ENCODE assay signal across 23 mouse cellular contexts in the genomic region with DNA sequence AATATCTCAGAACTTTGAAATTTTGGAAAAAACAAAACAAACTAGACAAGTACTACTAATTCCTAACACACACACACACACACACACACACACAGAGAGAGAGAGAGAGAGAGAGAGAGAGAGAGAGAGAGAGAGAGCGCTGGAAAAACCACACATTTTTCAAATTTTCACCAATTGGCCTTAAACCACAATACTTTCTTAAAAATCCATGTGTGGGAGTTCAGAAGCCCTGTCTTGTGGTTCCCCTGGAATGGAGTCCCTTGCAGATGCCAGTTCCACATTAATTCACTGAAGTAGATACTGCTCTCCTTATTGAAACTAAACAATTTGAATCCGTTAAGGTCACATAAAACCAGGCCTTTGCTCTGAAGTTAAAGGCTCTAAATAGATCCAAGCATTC.
DNase-seq lines count a peak whose midpoint lies in the region; ATAC-seq lines count a peak whose summit lies in the region.
"Had no signal": no experiment of that assay in that cellular context is flagged by ENCODE, and none has a peak within 500 bp of the region (broad histone marks: within the 10 kb centered on the region; RNA-seq: fewer than 3 reads in every experiment).

No protein-coding gene starts in this region.

- H3K27me3 ChIP-seq in embryonic facial prominence, embryonic 12.5 days = no peaks in the 10 kb centered on the region
- H3K27me3 ChIP-seq in embryonic facial prominence, embryonic 10.5 days (replicated peaks; ENCODE audit: low read depth, poor library complexity, severe bottlenecking) = no peaks in the 10 kb centered on the region
- no peaks in the 10 kb centered on the region for H3K27me3 ChIP-seq in embryonic facial prominence, embryonic 14.5 days (replicated peaks; ENCODE audit: control insufficient read depth, insufficient read depth, low read length)
- H3K27me3 ChIP-seq: CH12.LX had no signal

- H3K36me3 ChIP-seq in embryonic facial prominence, embryonic 12.5 days = no peaks in the 10 kb centered on the region
- H3K36me3 ChIP-seq in embryonic facial prominence, embryonic 10.5 days (replicated peaks) = no peaks in the 10 kb centered on the region
- H3K36me3 ChIP-seq in embryonic facial prominence, embryonic 14.5 days (ENCODE audit: control insufficient read depth, insufficient read depth, low read length) = no peaks in the 10 kb centered on the region
- H3K36me3 ChIP-seq: G1E had no signal

- intact Hi-C loops in gastrocnemius, postnatal 36 days (cut with DNase I) = no loop called here

- 71% methylated on average over 2 of the region's 2 CpGs for WGBS in embryonic facial prominence, embryonic 12.5 days
- WGBS in embryonic facial prominence, embryonic 10.5 days = 90% methylated on average over 2 of the region's 2 CpGs
- 50% methylated on average over 2 of the region's 2 CpGs for WGBS in embryonic facial prominence, embryonic 14.5 days

- no peaks in the 10 kb centered on the region for H3K9me3 ChIP-seq in embryonic facial prominence, embryonic 12.5 days
- H3K9me3 ChIP-seq in embryonic facial prominence, embryonic 10.5 days = no peaks in the 10 kb centered on the region
- H3K9me3 ChIP-seq in embryonic facial prominence, embryonic 14.5 days (ENCODE audit: control insufficient read depth, low read length) = no peaks in the 10 kb centered on the region

- ATAC-seq in embryonic facial prominence, embryonic 12.5 days (ENCODE audit: insufficient number of reproducible peaks, insufficient read depth, low FRiP score, low TSS enrichment) = 0 out of 2 replicates have a peak, but pooled peaks have one; percentile 6
- ATAC-seq in embryonic facial prominence, embryonic 14.5 days (ENCODE audit: low read depth) = no peak
- no peak for ATAC-seq in erythroid progenitor cell, adult 5-6 weeks (replicated peaks; ENCODE audit: low FRiP score, poor library complexity, severe bottlenecking)
- ATAC-seq: activated CD4-positive, CD25-positive, alpha-beta regulatory T cell, adult 4 months; CD4-positive, CD25-positive, alpha-beta regulatory T cell, adult 4 months; Patski had no signal

- H3K9ac ChIP-seq in embryonic facial prominence, embryonic 12.5 days = no peak overlapping the region
- H3K9ac ChIP-seq in embryonic facial prominence, embryonic 14.5 days (ENCODE audit: low read depth, low read length) = no peak overlapping the region

- no peak overlapping the region for H3K27ac ChIP-seq in embryonic facial prominence, embryonic 12.5 days
- H3K27ac ChIP-seq in embryonic facial prominence, embryonic 10.5 days (replicated peaks) = no peak overlapping the region
- no peak overlapping the region for H3K27ac ChIP-seq in embryonic facial prominence, embryonic 14.5 days (replicated peaks; ENCODE audit: low read depth, low read length)

- no peak for DNase-seq in embryonic facial prominence, embryonic 10.5 days (ENCODE audit: low spot score)
- peak; percentile 14 for DNase-seq in heart, adult 11 months
- no peak for DNase-seq in heart, adult 18-20 months
- peak; percentile 69 for DNase-seq in Muller cell, postnatal 12 days (ENCODE audit: inconsistent ontology term)
- peak; percentile 53 for DNase-seq in embryonic facial prominence, embryonic 14.5 days (ENCODE audit: low spot score)
- DNase-seq in gastrocnemius, postnatal 36 days = no peak
- DNase-seq: adrenal gland, adult 2 months; adrenal gland, adult 8-10 months; adrenal gland, postnatal 10 days; adrenal gland, postnatal 14 days; adrenal gland, postnatal 25 days; adrenal gland, postnatal 36 days; B cell, adult 2 months; cerebellum, adult 11 months; cerebellum, adult 11-12 months; cerebellum, adult 18-20 months had no signal

- no peak overlapping the region for H3K4me2 ChIP-seq in embryonic facial prominence, embryonic 12.5 days (replicated peaks)
- H3K4me2 ChIP-seq in embryonic facial prominence, embryonic 14.5 days (ENCODE audit: low read depth, low read length) = no peak overlapping the region

- H3K4me3 ChIP-seq in embryonic facial prominence, embryonic 12.5 days = no peak overlapping the region
- H3K4me3 ChIP-seq in embryonic facial prominence, embryonic 10.5 days = no peak overlapping the region
- no peak overlapping the region for H3K4me3 ChIP-seq in embryonic facial prominence, embryonic 14.5 days (ENCODE audit: low read depth, low read length)

- H3K4me1 ChIP-seq in embryonic facial prominence, embryonic 12.5 days = no peaks in the 10 kb centered on the region
- no peaks in the 10 kb centered on the region for H3K4me1 ChIP-seq in embryonic facial prominence, embryonic 10.5 days
- H3K4me1 ChIP-seq in embryonic facial prominence, embryonic 14.5 days (ENCODE audit: control insufficient read depth, insufficient read depth, low read length) = no peaks in the 10 kb centered on the region

Comparison
In these comparisons a context has a peak if more than half of its experiments do, and no peak if none do; other contexts are left out.
1. DNase-seq: peak in heart, adult 11 months (single experiment), Muller cell, postnatal 12 days (single experiment) and embryonic facial prominence, embryonic 14.5 days (single experiment); none in embryonic facial prominence, embryonic 10.5 days (single experiment), heart, adult 18-20 months (0 of 2) and gastrocnemius, postnatal 36 days (0 of 2).